Comparison of ENCODE assay signal across 13 mouse cellular contexts in genomic region chr8:122497016-122497734, GRCm38 (mm10). TPM values are rescaled to one million over a fixed set of nuclear protein-coding genes. Genes with fewer than 3 reads are reported as not detected.
DNase-seq lines count a peak whose midpoint lies in the region; ATAC-seq and TF ChIP-seq lines count a peak whose summit lies in the region.
"Had no signal": no experiment of that assay in that cellular context is flagged by ENCODE, and none has a peak within 500 bp of the region (broad histone marks: within the 10 kb centered on the region; RNA-seq: fewer than 3 reads in every experiment).

No protein-coding gene starts in this region.

- TF ChIP-seq CTCF in lung, postnatal 0 days (IDR thresholded peaks at IDR 0.05) = no peak; the same call in 1 of the 2 replicates

- peak overlapping the region; percentile 50; the same call in 1 of the 2 replicates for H3K27ac ChIP-seq in heart, embryonic 10.5 days
- no peak overlapping the region for H3K27ac ChIP-seq in heart, embryonic 11.5 days (ENCODE audit: low read depth, low read length)
- H3K27ac ChIP-seq in limb, embryonic 15.5 days = 0 out of 2 replicates have a peak overlapping the region, but pooled peaks have one; percentile 2
- no peak overlapping the region for H3K27ac ChIP-seq in limb, embryonic 10.5 days
- peak overlapping the region; percentile 79 for H3K27ac ChIP-seq in brown adipose tissue, adult 24 weeks (replicated peaks; ENCODE audit: low read depth, low read length)
- no peak overlapping the region for H3K27ac ChIP-seq in lung, postnatal 0 days (ENCODE audit: low read length)
- H3K27ac ChIP-seq in neural tube, embryonic 15.5 days (replicated peaks) = no peak overlapping the region
- H3K27ac ChIP-seq: hindbrain, embryonic 10.5 days; macrophage had no signal

- no peak for ATAC-seq in heart, embryonic 11.5 days (replicated peaks; ENCODE audit: insufficient number of reproducible peaks, low FRiP score, low TSS enrichment)
- no peak for ATAC-seq in limb, embryonic 15.5 days (ENCODE audit: insufficient number of reproducible peaks, low FRiP score, low TSS enrichment, low read depth)
- ATAC-seq in lung, postnatal 0 days = peak; percentile 63
- ATAC-seq in neural tube, embryonic 15.5 days (ENCODE audit: low FRiP score) = no peak

- H3K4me2 ChIP-seq in heart, embryonic 11.5 days = no peak overlapping the region
- H3K4me2 ChIP-seq in limb, embryonic 15.5 days = no peak overlapping the region
- no peak overlapping the region for H3K4me2 ChIP-seq in lung, postnatal 0 days (replicated peaks; ENCODE audit: low read depth, low read length)
- no peak overlapping the region for H3K4me2 ChIP-seq in neural tube, embryonic 15.5 days

- H3K4me3 ChIP-seq in heart, embryonic 10.5 days = no peak overlapping the region
- H3K4me3 ChIP-seq in heart, embryonic 11.5 days (ENCODE audit: low read depth, low read length) = no peak overlapping the region
- no peak overlapping the region for H3K4me3 ChIP-seq in limb, embryonic 15.5 days
- no peak overlapping the region for H3K4me3 ChIP-seq in limb, embryonic 10.5 days
- no peak overlapping the region for H3K4me3 ChIP-seq in brown adipose tissue, adult 24 weeks (ENCODE audit: insufficient read depth, low read depth, low read length)
- H3K4me3 ChIP-seq in lung, postnatal 0 days (ENCODE audit: low read depth, low read length) = no peak overlapping the region
- no peak overlapping the region for H3K4me3 ChIP-seq in neural tube, embryonic 15.5 days (replicated peaks)
- H3K4me3 ChIP-seq: hindbrain, embryonic 10.5 days had no signal

- peaks cover 98% of the 10 kb centered on the region for H3K36me3 ChIP-seq in heart, embryonic 10.5 days
- H3K36me3 ChIP-seq in heart, embryonic 11.5 days (ENCODE audit: control insufficient read depth, insufficient read depth, low read length) = peaks cover 47% of the 10 kb centered on the region
- peaks cover 92% of the 10 kb centered on the region for H3K36me3 ChIP-seq in limb, embryonic 15.5 days
- H3K36me3 ChIP-seq in limb, embryonic 10.5 days = peaks cover 91% of the 10 kb centered on the region
- H3K36me3 ChIP-seq in lung, postnatal 0 days (ENCODE audit: insufficient read depth, low read length) = peaks cover 52% of the 10 kb centered on the region
- no peaks in the 10 kb centered on the region for H3K36me3 ChIP-seq in neural tube, embryonic 15.5 days

- no peak overlapping the region for H3K9ac ChIP-seq in heart, embryonic 11.5 days (ENCODE audit: low read depth, low read length)
- no peak overlapping the region for H3K9ac ChIP-seq in limb, embryonic 15.5 days
- H3K9ac ChIP-seq in lung, postnatal 0 days (replicated peaks; ENCODE audit: low read depth) = no peak overlapping the region
- no peak overlapping the region for H3K9ac ChIP-seq in neural tube, embryonic 15.5 days (replicated peaks)

- no peaks in the 10 kb centered on the region for H3K27me3 ChIP-seq in heart, embryonic 10.5 days (ENCODE audit: insufficient read depth, poor library complexity, severe bottlenecking)
- H3K27me3 ChIP-seq in heart, embryonic 11.5 days (ENCODE audit: control insufficient read depth, insufficient read depth, low read length) = no peaks in the 10 kb centered on the region
- no peaks in the 10 kb centered on the region for H3K27me3 ChIP-seq in limb, embryonic 15.5 days
- H3K27me3 ChIP-seq in limb, embryonic 10.5 days (ENCODE audit: low read depth, poor library complexity, severe bottlenecking) = no peaks in the 10 kb centered on the region
- H3K27me3 ChIP-seq in lung, postnatal 0 days (replicated peaks; ENCODE audit: insufficient read depth, low read length) = no peaks in the 10 kb centered on the region
- no peaks in the 10 kb centered on the region for H3K27me3 ChIP-seq in neural tube, embryonic 15.5 days (replicated peaks)
- H3K27me3 ChIP-seq: Patski had no signal

- peaks cover 13% of the 10 kb centered on the region; the same call in 1 of the 2 replicates for H3K4me1 ChIP-seq in heart, embryonic 10.5 days
- H3K4me1 ChIP-seq in heart, embryonic 11.5 days (ENCODE audit: control insufficient read depth, insufficient read depth, low read length) = no peaks in the 10 kb centered on the region
- no peaks in the 10 kb centered on the region for H3K4me1 ChIP-seq in limb, embryonic 15.5 days
- peaks cover 6% of the 10 kb centered on the region for H3K4me1 ChIP-seq in limb, embryonic 10.5 days
- H3K4me1 ChIP-seq in brown adipose tissue, adult 24 weeks (ENCODE audit: control insufficient read depth, insufficient read depth, insufficient read length, low read length) = no peaks in the 10 kb centered on the region; the same call in 1 of the 2 replicates
- no peaks in the 10 kb centered on the region for H3K4me1 ChIP-seq in lung, postnatal 0 days (ENCODE audit: insufficient read depth, low read depth, low read length)
- H3K4me1 ChIP-seq in neural tube, embryonic 15.5 days = no peaks in the 10 kb centered on the region

- no peak for TF ChIP-seq EP300 in lung, postnatal 0 days (IDR thresholded peaks at IDR 0.05)

- 81% methylated on average over 12 of the region's 12 CpGs for WGBS in heart, embryonic 10.5 days
- 80% methylated on average over 12 of the region's 12 CpGs for WGBS in heart, embryonic 11.5 days (ENCODE audit: insufficient replicate concordance)
- 83% methylated on average over 11 of the region's 12 CpGs for WGBS in limb, embryonic 15.5 days
- WGBS in limb, embryonic 10.5 days = 90% methylated on average over 12 of the region's 12 CpGs
- WGBS in lung, postnatal 0 days = 49% methylated on average over 9 of the region's 12 CpGs
- WGBS in neural tube, embryonic 15.5 days = 83% methylated on average over 12 of the region's 12 CpGs

- DNase-seq in heart, embryonic 10.5 days (ENCODE audit: low spot score) = no peak
- DNase-seq in limb, embryonic 10.5 days (ENCODE audit: low spot score) = no peak
- peak; percentile 62 for DNase-seq in lung, postnatal 0 days (ENCODE audit: low spot score)
- no peak for DNase-seq in right cerebral cortex, adult 18-20 months
- DNase-seq: cerebellum, adult 18-20 months; right cerebral cortex, postnatal 14 days had no signal

- H3K9me3 ChIP-seq in heart, embryonic 10.5 days = no peaks in the 10 kb centered on the region
- no peaks in the 10 kb centered on the region for H3K9me3 ChIP-seq in heart, embryonic 11.5 days (replicated peaks; ENCODE audit: control insufficient read depth, low read length)
- no peaks in the 10 kb centered on the region for H3K9me3 ChIP-seq in limb, embryonic 15.5 days
- H3K9me3 ChIP-seq in limb, embryonic 10.5 days (replicated peaks) = no peaks in the 10 kb centered on the region
- no peaks in the 10 kb centered on the region for H3K9me3 ChIP-seq in lung, postnatal 0 days (ENCODE audit: low read length)
- no peaks in the 10 kb centered on the region for H3K9me3 ChIP-seq in neural tube, embryonic 15.5 days (replicated peaks)
- H3K9me3 ChIP-seq: hindbrain, embryonic 10.5 days had no signal

RNA-seq across cellular contexts. Expression of gene Ctu2, which starts 21.2 kb away (rescaled TPM):
- polyA plus RNA-seq in heart, embryonic 10.5 days (2016; fragmentation: Nextera tagmentation; extraction: Ambion mirVana) = 40.5 and 45.9 TPM in 2 replicates
- polyA plus RNA-seq in heart, embryonic 11.5 days (2014; fragmentation: Nextera tagmentation; extraction: Ambion mirVana) = 35.2 and 39.0 TPM in 2 replicates
- polyA plus RNA-seq in limb, embryonic 15.5 days (2015; fragmentation: Nextera tagmentation; extraction: Ambion mirVana) = 40.8 and 47.6 TPM in 2 replicates
- 80.3 and 81.8 TPM in 2 replicates for polyA plus RNA-seq in limb, embryonic 10.5 days (2016; fragmentation: Nextera tagmentation; extraction: Ambion mirVana)
- 13.8 and 15.1 TPM in 2 replicates for polyA plus RNA-seq in brown adipose tissue, adult 24 weeks (2012; ENCODE audit: insufficient read depth, insufficient read length, missing spikeins)
- 21.2 and 25.9 TPM in 2 replicates for polyA plus RNA-seq in lung, postnatal 0 days (2015; fragmentation: Nextera tagmentation; extraction: Ambion mirVana)
- 66.2 and 80.2 TPM in 2 replicates for polyA plus RNA-seq in neural tube, embryonic 15.5 days (2015; fragmentation: Nextera tagmentation; extraction: Ambion mirVana)

RNA-seq across cellular contexts. Expression of gene Rnf166, which starts 21.3 kb away (rescaled TPM):
- polyA plus RNA-seq in heart, embryonic 10.5 days (2016; fragmentation: Nextera tagmentation; extraction: Ambion mirVana) = 37.1 and 38.8 TPM in 2 replicates
- 28.1 and 34.4 TPM in 2 replicates for polyA plus RNA-seq in heart, embryonic 11.5 days (2014; fragmentation: Nextera tagmentation; extraction: Ambion mirVana)
- polyA plus RNA-seq in limb, embryonic 15.5 days (2015; fragmentation: Nextera tagmentation; extraction: Ambion mirVana) = 49.4 and 51.0 TPM in 2 replicates
- polyA plus RNA-seq in limb, embryonic 10.5 days (2016; fragmentation: Nextera tagmentation; extraction: Ambion mirVana) = 33.1 and 41.4 TPM in 2 replicates
- polyA plus RNA-seq in brown adipose tissue, adult 24 weeks (2012; ENCODE audit: insufficient read depth, insufficient read length, missing spikeins) = 19.0 and 28.7 TPM in 2 replicates
- 49.4 and 52.7 TPM in 2 replicates for polyA plus RNA-seq in lung, postnatal 0 days (2015; fragmentation: Nextera tagmentation; extraction: Ambion mirVana)
- 34.9 and 36.8 TPM in 2 replicates for polyA plus RNA-seq in neural tube, embryonic 15.5 days (2015; fragmentation: Nextera tagmentation; extraction: Ambion mirVana)

RNA-seq across cellular contexts. Expression of gene Snai3, which starts 36.6 kb away (rescaled TPM):
- polyA plus RNA-seq in heart, embryonic 10.5 days (2016; fragmentation: Nextera tagmentation; extraction: Ambion mirVana) = 2.3 and 6.6 TPM in 2 replicates
- 3.0 and 4.2 TPM in 2 replicates for polyA plus RNA-seq in heart, embryonic 11.5 days (2014; fragmentation: Nextera tagmentation; extraction: Ambion mirVana)
- polyA plus RNA-seq in limb, embryonic 15.5 days (2015; fragmentation: Nextera tagmentation; extraction: Ambion mirVana) = 0.84 and 3.3 TPM in 2 replicates
- polyA plus RNA-seq in limb, embryonic 10.5 days (2016; fragmentation: Nextera tagmentation; extraction: Ambion mirVana) = not detected in 2 replicates
- not detected in 2 replicates for polyA plus RNA-seq in brown adipose tissue, adult 24 weeks (2012; ENCODE audit: insufficient read depth, insufficient read length, missing spikeins)
- polyA plus RNA-seq in lung, postnatal 0 days (2015; fragmentation: Nextera tagmentation; extraction: Ambion mirVana) = 1.2 and 1.5 TPM in 2 replicates
- polyA plus RNA-seq in neural tube, embryonic 15.5 days (2015; fragmentation: Nextera tagmentation; extraction: Ambion mirVana) = 0.12 and 1.1 TPM in 2 replicates
- polyA plus RNA-seq: hindbrain, embryonic 10.5 days; macrophage had no signal

RNA-seq across cellular contexts. Expression of gene Mvd, which starts 54.0 kb away (rescaled TPM):
- 41.7 and 43.8 TPM in 2 replicates for polyA plus RNA-seq in heart, embryonic 10.5 days (2016; fragmentation: Nextera tagmentation; extraction: Ambion mirVana)
- polyA plus RNA-seq in heart, embryonic 11.5 days (2014; fragmentation: Nextera tagmentation; extraction: Ambion mirVana) = 28.0 and 29.0 TPM in 2 replicates
- 36.8 and 37.3 TPM in 2 replicates for polyA plus RNA-seq in limb, embryonic 15.5 days (2015; fragmentation: Nextera tagmentation; extraction: Ambion mirVana)
- 64.6 and 64.9 TPM in 2 replicates for polyA plus RNA-seq in limb, embryonic 10.5 days (2016; fragmentation: Nextera tagmentation; extraction: Ambion mirVana)
- 10.0 and 16.3 TPM in 2 replicates for polyA plus RNA-seq in brown adipose tissue, adult 24 weeks (2012; ENCODE audit: insufficient read depth, insufficient read length, missing spikeins)
- 29.2 and 31.2 TPM in 2 replicates for polyA plus RNA-seq in lung, postnatal 0 days (2015; fragmentation: Nextera tagmentation; extraction: Ambion mirVana)
- 65.9 and 73.2 TPM in 2 replicates for polyA plus RNA-seq in neural tube, embryonic 15.5 days (2015; fragmentation: Nextera tagmentation; extraction: Ambion mirVana)

RNA-seq across cellular contexts. Expression of gene Piezo1, which starts 54.0 kb away (rescaled TPM):
- 23.7 and 29.3 TPM in 2 replicates for polyA plus RNA-seq in heart, embryonic 10.5 days (2016; fragmentation: Nextera tagmentation; extraction: Ambion mirVana)
- polyA plus RNA-seq in heart, embryonic 11.5 days (2014; fragmentation: Nextera tagmentation; extraction: Ambion mirVana) = 17.4 and 19.4 TPM in 2 replicates
- polyA plus RNA-seq in limb, embryonic 15.5 days (2015; fragmentation: Nextera tagmentation; extraction: Ambion mirVana) = 17.5 and 23.3 TPM in 2 replicates
- 10.7 and 11.8 TPM in 2 replicates for polyA plus RNA-seq in limb, embryonic 10.5 days (2016; fragmentation: Nextera tagmentation; extraction: Ambion mirVana)
- polyA plus RNA-seq in brown adipose tissue, adult 24 weeks (2012; ENCODE audit: insufficient read depth, insufficient read length, missing spikeins) = 14.7 and 20.4 TPM in 2 replicates
- polyA plus RNA-seq in lung, postnatal 0 days (2015; fragmentation: Nextera tagmentation; extraction: Ambion mirVana) = 27.3 and 31.3 TPM in 2 replicates
- 2.1 and 5.1 TPM in 2 replicates for polyA plus RNA-seq in neural tube, embryonic 15.5 days (2015; fragmentation: Nextera tagmentation; extraction: Ambion mirVana)

Comparison
In these comparisons a context has a peak if more than half of its experiments do, and no peak if none do; other contexts are left out.
1. H3K27ac ChIP-seq: peak in heart, embryonic 10.5 days (single experiment), limb, embryonic 15.5 days (single experiment) and brown adipose tissue, adult 24 weeks (single experiment); none in heart, embryonic 11.5 days (single experiment), limb, embryonic 10.5 days (single experiment), lung, postnatal 0 days (single experiment) and neural tube, embryonic 15.5 days (single experiment).